Mouse (Mus musculus): ENCODE data around the gene Rnf213. TPM values are rescaled to one million over a fixed set of nuclear protein-coding genes. Genes with fewer than 3 reads are reported as not detected.
A peak's percentile ranks its signal among the peaks of the same experiment; 100 is the strongest.

The Rnf213 gene
- total RNA-seq, 2 experiments from 2014 or later: 3.4 to 4.0 TPM

- DNase-seq: peak; percentile 23 to 45
Measured at GRCm38 (mm10) chr11:119390271-119391231, 2.3 kb upstream of the Rnf213 start.

DNA sequence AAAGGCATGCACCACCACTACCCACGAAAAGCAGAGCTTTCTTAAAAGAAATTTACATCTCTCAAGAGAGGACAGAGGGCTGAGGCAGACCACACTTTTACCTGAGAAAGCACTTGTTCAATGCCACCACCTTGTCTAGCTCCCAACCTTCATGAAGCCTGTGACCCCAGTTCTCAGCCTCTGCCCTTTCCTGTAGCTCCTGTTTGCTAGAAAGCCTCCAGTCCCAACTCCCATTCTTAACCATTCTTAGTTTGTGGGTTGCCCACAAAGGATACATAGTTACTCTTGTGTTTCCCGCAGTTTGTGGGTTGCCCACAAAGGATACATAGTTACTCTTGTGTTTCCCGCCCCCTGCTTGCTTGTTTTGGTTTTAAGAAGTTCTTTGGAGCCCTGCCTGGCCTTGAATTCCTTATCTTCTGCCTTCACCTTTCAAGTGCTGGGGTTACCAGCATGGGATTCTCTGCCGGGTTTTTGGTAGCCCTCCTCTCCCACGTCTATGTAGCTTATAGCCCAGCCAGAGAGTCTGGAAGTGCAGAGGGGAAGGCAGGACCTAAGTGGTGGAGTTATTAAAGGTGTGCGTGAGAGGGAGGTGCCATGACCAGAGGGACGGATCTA lies 1.4 kb upstream of the Rnf213 start:
- no peak for DNase-seq

- no peak for DNase-seq
Measured at GRCm38 (mm10) chr11:119392001-119392614, 792 bp upstream of the Rnf213 start.

GRCm38 (mm10) chr11:119393483-119393804 lies 544 bp downstream of the Rnf213 start:
- no peak for DNase-seq

DNA sequence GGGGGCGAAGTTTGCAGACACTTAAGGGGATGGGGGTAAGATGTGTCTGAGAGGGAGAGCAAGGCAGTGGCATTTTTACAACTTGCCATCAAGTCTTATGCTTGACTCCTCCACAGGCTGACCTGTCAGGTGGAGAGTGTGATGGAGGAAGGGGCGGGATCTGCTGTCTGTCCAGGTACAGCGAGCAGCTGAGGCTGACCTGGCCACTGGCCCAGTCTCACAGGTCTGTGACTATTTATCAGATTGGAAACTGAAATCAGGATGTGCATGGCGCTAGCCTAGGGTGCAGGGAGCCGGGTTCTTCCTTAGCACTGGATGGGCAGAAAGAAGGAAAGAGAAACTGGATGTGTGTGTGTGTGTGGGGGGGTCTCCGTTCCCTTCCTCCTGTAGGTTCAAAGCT lies 1.3 kb downstream of the Rnf213 start:
- no peak for DNase-seq

GRCm38 (mm10) chr11:119395394-119395793 lies 2.5 kb downstream of the Rnf213 start:
- no peak for DNase-seq

DNA sequence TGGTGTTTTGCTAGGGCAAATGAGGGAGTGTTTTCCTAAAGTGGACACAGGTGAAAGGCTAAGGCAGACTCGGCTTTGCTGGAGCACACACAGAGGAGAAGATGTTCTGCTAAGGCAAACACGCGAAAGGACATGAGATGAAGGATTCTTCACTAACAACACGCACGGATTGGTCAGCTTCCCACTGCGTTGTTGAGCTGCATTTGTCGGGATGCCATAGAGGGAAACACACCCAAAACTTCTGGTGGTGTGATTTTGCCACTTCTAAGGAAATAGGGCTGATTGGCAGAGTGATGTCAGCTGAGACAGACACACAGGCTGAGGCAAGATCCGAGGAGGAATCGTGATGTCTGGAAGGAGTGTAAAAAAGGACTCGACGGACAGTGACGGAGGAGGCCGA lies 3.0 kb downstream of the Rnf213 start:
- no peak for DNase-seq

DNA sequence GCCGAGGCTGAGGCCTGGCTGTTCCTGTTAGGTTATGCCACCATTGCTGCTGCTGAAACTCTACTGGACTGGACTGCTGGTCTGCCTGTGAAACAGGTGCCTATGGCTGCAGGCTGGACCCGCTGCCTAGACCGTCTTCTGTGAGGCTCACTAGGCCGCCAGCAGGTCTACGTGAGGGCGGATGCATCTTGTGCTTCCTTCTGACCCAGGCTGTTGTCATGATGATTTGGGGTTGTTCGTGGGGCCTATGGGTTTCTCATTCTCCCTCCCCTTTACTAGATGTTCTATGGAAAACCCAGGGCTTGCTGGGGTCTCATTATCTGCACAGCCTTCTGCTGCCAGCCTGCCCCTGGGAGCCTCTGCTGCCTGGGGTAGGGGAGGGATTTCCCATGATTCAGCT lies 3.6 kb downstream of the Rnf213 start:
- no peak for DNase-seq

GRCm38 (mm10) chr11:119402501-119403160 lies 9.7 kb downstream of the Rnf213 start:
- DNase-seq: no peak

- DNase-seq: no peak
Measured at GRCm38 (mm10) chr11:119404627-119405026, 11.7 kb downstream of the Rnf213 start.

- DNase-seq: no peak
Measured at GRCm38 (mm10) chr11:119407381-119407780, 14.5 kb downstream of the Rnf213 start.

GRCm38 (mm10) chr11:119407977-119408376 lies 15.1 kb downstream of the Rnf213 start:
- no peak for DNase-seq

- DNase-seq: no peak
Measured at GRCm38 (mm10) chr11:119419327-119420118, 26.6 kb downstream of the Rnf213 start.

GRCm38 (mm10) chr11:119420426-119420825 lies 27.5 kb downstream of the Rnf213 start:
- DNase-seq: no peak

GRCm38 (mm10) chr11:119427431-119427830 lies 34.5 kb downstream of the Rnf213 start:
- DNase-seq: no peak

DNA sequence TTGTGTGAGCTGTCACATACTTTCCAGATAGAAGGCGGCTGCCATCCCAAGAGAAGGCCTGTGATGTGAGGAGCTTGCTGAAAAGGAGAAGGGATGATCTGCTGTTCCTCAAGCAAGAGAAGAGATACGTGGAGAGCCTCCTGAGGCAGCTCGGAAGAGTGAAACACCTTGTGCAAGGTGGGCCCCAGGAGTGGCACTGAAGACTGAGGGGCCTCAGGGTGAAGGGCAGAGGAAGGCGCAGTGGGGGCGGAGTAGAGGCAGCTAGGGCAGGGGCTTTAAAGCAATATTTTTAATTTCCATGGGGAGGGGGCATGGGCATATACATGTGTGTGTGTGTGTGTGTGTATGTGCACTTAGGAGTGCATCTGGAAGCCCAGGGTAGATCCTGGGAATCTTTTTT lies 35.1 kb downstream of the Rnf213 start:
- no peak for DNase-seq

GRCm38 (mm10) chr11:119428649-119429136 lies 35.8 kb downstream of the Rnf213 start:
- DNase-seq: no peak

DNA sequence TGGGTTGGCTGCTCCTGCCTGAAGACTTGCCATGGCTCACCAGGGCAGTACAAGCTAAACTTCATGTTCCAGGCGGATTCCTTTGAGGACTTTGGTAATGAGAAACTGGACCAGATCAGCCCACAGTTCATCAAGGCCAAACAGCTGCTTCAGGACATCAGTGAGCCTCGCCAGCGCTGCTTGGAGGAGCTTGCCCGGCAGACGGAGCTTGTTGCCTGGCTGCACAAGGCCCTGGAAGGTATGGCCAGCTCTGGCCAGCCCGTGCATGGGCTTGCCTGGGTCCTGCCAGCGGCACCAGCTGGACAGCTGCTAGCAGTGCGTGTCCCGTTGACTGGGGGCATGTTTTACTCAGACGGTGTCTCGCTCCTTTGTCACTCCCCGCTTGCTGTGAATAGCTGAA lies 38.6 kb downstream of the Rnf213 start:
- no peak for DNase-seq

DNA sequence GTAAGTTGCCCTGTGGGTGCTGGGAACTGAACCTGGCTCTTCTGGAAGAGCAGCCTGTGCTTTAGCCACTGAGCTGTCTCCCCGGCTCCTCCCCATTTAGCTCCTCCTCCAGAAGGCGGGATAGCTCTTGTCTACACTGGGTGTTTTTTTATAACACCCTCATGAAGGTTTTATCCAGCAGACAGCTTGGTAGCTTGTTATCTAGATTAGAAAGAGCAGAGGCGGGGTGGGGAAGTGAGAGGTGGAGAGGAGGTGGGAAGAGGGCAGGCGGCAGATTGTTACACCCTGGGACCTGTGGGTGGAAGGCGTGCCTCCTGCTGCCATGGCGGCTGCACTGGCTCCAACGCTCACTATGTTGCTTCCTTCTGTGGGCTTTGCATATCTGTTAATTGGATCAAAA lies 39.8 kb downstream of the Rnf213 start:
- peak; percentile 10 to 18 for DNase-seq

GRCm38 (mm10) chr11:119434316-119434715 lies 41.4 kb downstream of the Rnf213 start:
- DNase-seq: no peak

DNA sequence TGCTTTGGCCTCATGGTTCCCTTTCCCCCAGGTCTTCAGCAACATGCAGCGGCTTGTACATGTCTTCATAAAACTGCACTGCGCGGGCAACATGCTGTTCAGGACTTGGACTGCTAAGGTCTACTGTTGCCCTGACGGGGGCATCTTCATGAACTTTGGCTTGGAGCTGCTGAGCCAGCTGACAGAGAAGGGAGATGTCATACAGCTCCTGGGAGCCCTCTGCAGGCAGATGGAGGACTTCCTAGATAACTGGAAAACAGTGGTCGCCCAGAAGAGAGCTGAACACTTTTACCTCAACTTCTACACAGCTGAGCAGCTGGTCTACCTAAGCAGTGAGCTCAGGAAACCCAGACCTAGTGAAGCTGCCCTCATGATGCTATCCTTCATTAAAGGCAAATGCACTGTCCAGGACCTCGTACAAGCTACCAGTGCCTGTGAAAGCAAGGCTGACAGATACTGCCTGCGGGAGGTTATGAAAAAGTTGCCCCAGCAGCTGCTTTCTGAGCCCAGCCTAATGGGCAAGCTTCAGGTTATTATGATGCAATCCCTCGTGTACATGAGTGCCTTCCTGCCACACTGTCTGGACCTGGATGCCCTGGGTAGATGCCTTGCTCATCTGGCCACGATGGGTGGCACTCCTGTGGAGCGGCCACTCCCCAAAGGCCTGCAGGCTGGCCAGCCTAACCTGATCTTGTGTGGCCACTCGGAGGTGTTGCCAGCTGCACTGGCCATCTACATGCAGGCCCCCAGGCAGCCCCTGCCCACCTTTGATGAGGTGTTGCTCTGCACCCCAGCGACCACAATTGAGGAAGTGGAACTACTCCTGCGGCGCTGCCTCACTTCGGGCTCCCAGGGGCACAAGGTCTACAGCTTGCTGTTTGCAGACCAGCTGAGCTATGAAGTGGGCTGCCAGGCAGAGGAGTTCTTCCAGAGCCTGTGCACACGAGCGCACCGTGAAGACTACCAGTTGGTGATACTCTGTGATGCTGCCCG lies 43.3 kb downstream of the Rnf213 start:
- DNase-seq: peak; percentile 8 to 24

Measured in layer of hippocampus, postnatal 36 days (tissue).